In the genomic region with DNA sequence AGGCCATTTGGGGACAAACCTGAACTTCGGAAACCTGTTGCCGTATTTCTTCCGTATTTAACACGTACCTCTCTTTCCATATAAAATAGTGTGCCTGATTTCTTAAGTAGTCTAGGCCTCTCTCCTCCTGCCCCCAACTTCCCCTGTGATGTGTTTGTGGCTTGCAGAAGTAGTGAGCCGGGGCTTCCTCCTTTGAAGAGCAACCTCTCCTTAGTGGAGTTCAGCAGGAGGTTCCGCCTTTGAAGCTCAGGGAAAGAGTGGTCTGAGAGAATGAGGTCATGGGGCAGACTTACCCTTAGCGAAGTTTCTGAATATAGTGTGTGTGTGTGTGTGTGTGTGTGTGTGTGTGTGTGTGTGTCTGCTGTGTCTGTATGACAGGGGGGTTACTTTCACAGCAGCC, we compare ENCODE assay signal across 9 mouse cellular contexts. TPM values are rescaled to one million over a fixed set of nuclear protein-coding genes. Genes with fewer than 3 reads are reported as not detected.
A peak's percentile ranks its signal among the peaks of the same experiment; 100 is the strongest.
DNase-seq lines count a peak whose midpoint lies in the region; ATAC-seq and TF ChIP-seq lines count a peak whose summit lies in the region.
"Had no signal": no experiment of that assay in that cellular context is flagged by ENCODE, and none has a peak within 500 bp of the region (broad histone marks: within the 10 kb centered on the region; RNA-seq: fewer than 3 reads in every experiment).

No protein-coding gene starts in this region.

- WGBS in lung, embryonic 14.5 days, result 56% methylated on average over 7 of the region's 7 CpGs
- WGBS in lung, postnatal 0 days, result 55% methylated on average over 7 of the region's 7 CpGs
- 8% methylated on average over 7 of the region's 7 CpGs for WGBS in thymus, adult 2 months
- WGBS in heart, embryonic 10.5 days, result 75% methylated on average over 7 of the region's 7 CpGs

- ATAC-seq in lung, embryonic 14.5 days (ENCODE audit: insufficient read depth), result 0 out of 2 replicates have a peak, but pooled peaks have one; percentile 33
- ATAC-seq in common myeloid progenitor, adult 5-6 weeks (replicated peaks; ENCODE audit: low read depth, poor library complexity, severe bottlenecking), result peak; percentile 97
- ATAC-seq in lung, postnatal 0 days, result peak; percentile 69

- H3K4me2 ChIP-seq in lung, embryonic 14.5 days, result no peak overlapping the region
- H3K4me2 ChIP-seq in lung, postnatal 0 days (replicated peaks; ENCODE audit: low read depth, low read length), result no peak overlapping the region

- H3K4me3 ChIP-seq in lung, embryonic 14.5 days (ENCODE audit: low read depth, low read length), result no peak overlapping the region
- no peak overlapping the region for H3K4me3 ChIP-seq in lung, postnatal 0 days (ENCODE audit: low read depth, low read length)
- no peak overlapping the region for H3K4me3 ChIP-seq in thymus, adult 2 months (ENCODE audit: control insufficient read depth, insufficient read depth, low read length)
- no peak overlapping the region for H3K4me3 ChIP-seq in heart, embryonic 10.5 days
- H3K4me3 ChIP-seq: heart, adult 2 months had no signal

- no peak overlapping the region for H3K27ac ChIP-seq in lung, embryonic 14.5 days (ENCODE audit: low read depth)
- no peak overlapping the region for H3K27ac ChIP-seq in lung, postnatal 0 days (ENCODE audit: low read length)
- no peak overlapping the region for H3K27ac ChIP-seq in thymus, adult 2 months (ENCODE audit: control insufficient read depth, insufficient read depth, low read length)
- H3K27ac ChIP-seq in heart, embryonic 10.5 days, result no peak overlapping the region
- H3K27ac ChIP-seq: heart, adult 2 months had no signal

- TF ChIP-seq POLR2A in thymus, adult 2 months (IDR thresholded peaks at IDR 0.05; ENCODE audit: control insufficient read depth, extremely low read depth, insufficient read depth, low read length, poor library complexity), result no peak

- H3K4me1 ChIP-seq in lung, embryonic 14.5 days (ENCODE audit: insufficient read depth), result no peaks in the 10 kb centered on the region
- no peaks in the 10 kb centered on the region for H3K4me1 ChIP-seq in lung, postnatal 0 days (ENCODE audit: insufficient read depth, low read depth, low read length)
- H3K4me1 ChIP-seq in thymus, adult 2 months (replicated peaks; ENCODE audit: control insufficient read depth, insufficient read depth, low read length), result peaks cover 23% of the 10 kb centered on the region
- no peaks in the 10 kb centered on the region for H3K4me1 ChIP-seq in heart, embryonic 10.5 days

- no peaks in the 10 kb centered on the region for H3K9me3 ChIP-seq in lung, embryonic 14.5 days (ENCODE audit: low read depth, low read length)
- no peaks in the 10 kb centered on the region for H3K9me3 ChIP-seq in lung, postnatal 0 days (ENCODE audit: low read length)
- H3K9me3 ChIP-seq in heart, embryonic 10.5 days, result no peaks in the 10 kb centered on the region

- no peaks in the 10 kb centered on the region for H3K27me3 ChIP-seq in lung, embryonic 14.5 days (ENCODE audit: insufficient read depth, low read length)
- no peaks in the 10 kb centered on the region for H3K27me3 ChIP-seq in lung, postnatal 0 days (replicated peaks; ENCODE audit: insufficient read depth, low read length)
- H3K27me3 ChIP-seq in thymus, adult 2 months (ENCODE audit: control insufficient read depth, insufficient read depth, low read length), result no peaks in the 10 kb centered on the region
- H3K27me3 ChIP-seq in heart, embryonic 10.5 days (ENCODE audit: insufficient read depth, poor library complexity, severe bottlenecking), result no peaks in the 10 kb centered on the region

- TF ChIP-seq EP300 in lung, postnatal 0 days (IDR thresholded peaks at IDR 0.05), result no peak

- H3K36me3 ChIP-seq in lung, embryonic 14.5 days (ENCODE audit: insufficient read depth), result peaks cover 61% of the 10 kb centered on the region
- H3K36me3 ChIP-seq in lung, postnatal 0 days (ENCODE audit: insufficient read depth, low read length), result 0 out of 2 replicates have a peak, but pooled peaks cover 3% of the 10 kb centered on the region
- no peaks in the 10 kb centered on the region for H3K36me3 ChIP-seq in thymus, adult 2 months (ENCODE audit: control insufficient read depth, insufficient read depth, low read length)
- peaks cover 82% of the 10 kb centered on the region for H3K36me3 ChIP-seq in heart, embryonic 10.5 days

- DNase-seq in lung, embryonic 14.5 days, result peak; percentile 21
- DNase-seq in lung, postnatal 14 days, result no peak
- peak; percentile 69 for DNase-seq in lung, postnatal 0 days (ENCODE audit: low spot score)
- DNase-seq in thymus, adult 2 months, result peak; percentile 43
- DNase-seq in urinary bladder, postnatal 36 days (ENCODE audit: low spot score in 2 of 2), result no peak
- no peak for DNase-seq in heart, embryonic 10.5 days (ENCODE audit: low spot score)
- DNase-seq: kidney, postnatal 25 days had no signal

- TF ChIP-seq CTCF in lung, embryonic 14.5 days (IDR thresholded peaks at IDR 0.05; ENCODE audit: low read depth), result no peak
- TF ChIP-seq CTCF in lung, postnatal 0 days (IDR thresholded peaks at IDR 0.05), result no peak
- TF ChIP-seq CTCF in thymus, adult 2 months (IDR thresholded peaks at IDR 0.05; ENCODE audit: borderline replicate concordance, control insufficient read depth, extremely low read depth, insufficient read depth, low read length, poor library complexity), result no peak

- H3K9ac ChIP-seq in lung, embryonic 14.5 days, result no peak overlapping the region
- H3K9ac ChIP-seq in lung, postnatal 0 days (replicated peaks; ENCODE audit: low read depth), result no peak overlapping the region

RNA-seq across cellular contexts. Expression of a gene that starts 43.2 kb away (rescaled TPM):
- not detected in 2 replicates for polyA plus RNA-seq in lung, embryonic 14.5 days (2014; fragmentation: Nextera tagmentation; extraction: Ambion mirVana)
- not detected in 2 replicates for total RNA-seq in common myeloid progenitor, adult 5-6 weeks (2017)
- polyA plus RNA-seq in lung, postnatal 0 days (2015; fragmentation: Nextera tagmentation; extraction: Ambion mirVana), result not detected in 2 replicates
- polyA plus RNA-seq in thymus, adult 2 months (2012; rRNA removed), result not detected in 2 replicates
- 0.20 and 0.59 TPM in 2 replicates for polyA plus RNA-seq in heart, embryonic 10.5 days (2016; fragmentation: Nextera tagmentation; extraction: Ambion mirVana)
- total RNA-seq: heart, adult 2 months had no signal
- polyA plus RNA-seq: heart, adult 2 months had no signal

Comparison
In these comparisons a context has a peak if more than half of its experiments do, and no peak if none do; other contexts are left out.
1. DNase-seq: peak in lung, embryonic 14.5 days (single experiment), lung, postnatal 0 days (single experiment) and thymus, adult 2 months (single experiment); none in lung, postnatal 14 days (single experiment), urinary bladder, postnatal 36 days (0 of 2) and heart, embryonic 10.5 days (single experiment).
2. ATAC-seq: peak in every context shown above with its lines; median percentile 97 in common myeloid progenitor, adult 5-6 weeks; 69 in lung, postnatal 0 days; 33 in lung, embryonic 14.5 days.